Mouse (Mus musculus): ENCODE measurements around the gene Crybg2.
A peak's percentile ranks its signal among the peaks of the same experiment; 100 is the strongest.

The Crybg2 gene

GRCm38 (mm10) chr4:134121571-134121970, 61.0 kb downstream of the Crybg2 start:
- DNase-seq = peak; percentile 82 to 89

GRCm38 (mm10) chr4:134122281-134122680, 61.7 kb downstream of the Crybg2 start:
- DNase-seq = peak in 1 of 2 experiments; percentile 42

GRCm38 (mm10) chr4:134123147-134123546, 62.5 kb downstream of the Crybg2 start:
- DNase-seq = no peak

- peak in 1 of 2 experiments; percentile 76 for DNase-seq
Observed at GRCm38 (mm10) chr4:134123680-134124551, 63.3 kb downstream of the Crybg2 start.

- no peak for DNase-seq
Observed at GRCm38 (mm10) chr4:134125383-134126060, 64.9 kb downstream of the Crybg2 start.

GRCm38 (mm10) chr4:134126300-134127120, 65.9 kb downstream of the Crybg2 start:
- DNase-seq = no peak

GRCm38 (mm10) chr4:134127121-134127455, 66.5 kb downstream of the Crybg2 start:
- no peak for DNase-seq

GRCm38 (mm10) chr4:134127793-134128192, 67.2 kb downstream of the Crybg2 start:
- DNase-seq = peak in 1 of 2 experiments; percentile 23

- peak; percentile 90 to 91 for DNase-seq
Observed at GRCm38 (mm10) chr4:134128221-134128982, 67.8 kb downstream of the Crybg2 start, which contains the start of gene Sh3bgrl3. TSS of gene Sh3bgrl3 (minus strand) at chr4:134128789.

- DNase-seq = peak in 1 of 2 experiments; percentile 58
Observed at GRCm38 (mm10) chr4:134128983-134129362, 68.4 kb downstream of the Crybg2 start.

- DNase-seq = peak in 1 of 2 experiments; percentile 36
Observed at GRCm38 (mm10) chr4:134129482-134129881, 68.9 kb downstream of the Crybg2 start.

GRCm38 (mm10) chr4:134132117-134132516, 71.5 kb downstream of the Crybg2 start:
- DNase-seq = no peak

GRCm38 (mm10) chr4:134132519-134133095, 72.0 kb downstream of the Crybg2 start:
- DNase-seq = no peak

GRCm38 (mm10) chr4:134136280-134136926, 75.8 kb downstream of the Crybg2 start:
- DNase-seq = no peak

GRCm38 (mm10) chr4:134138857-134139256, 78.2 kb downstream of the Crybg2 start:
- DNase-seq = no peak

Measured in thymus, adult 18-20 months (tissue).